ENCODE assay signal across 10 mouse cellular contexts in the genomic region with DNA sequence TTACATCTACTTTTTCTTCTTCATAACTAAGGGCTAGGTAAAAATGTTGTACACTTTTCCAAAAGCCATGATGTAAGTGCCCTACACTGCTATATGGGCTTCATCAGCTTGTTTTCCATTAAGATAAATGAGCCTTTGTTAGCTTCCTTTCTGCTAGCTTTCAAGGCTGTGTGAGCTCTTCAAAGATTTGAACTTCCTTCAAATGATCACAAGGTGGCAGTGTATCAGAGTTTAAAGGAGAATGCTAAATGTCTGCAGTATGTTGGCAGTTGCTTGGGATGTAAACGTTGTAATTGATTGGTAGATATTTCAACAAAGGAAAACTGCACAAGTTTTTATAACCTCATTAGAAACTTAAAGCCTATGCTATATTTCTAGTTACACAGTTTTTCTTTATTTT.
DNase-seq lines count a peak whose midpoint lies in the region; ATAC-seq and TF ChIP-seq lines count a peak whose summit lies in the region.
"Had no signal": no experiment of that assay in that cellular context is flagged by ENCODE, and none has a peak within 500 bp of the region (broad histone marks: within the 10 kb centered on the region; RNA-seq: fewer than 3 reads in every experiment).

No protein-coding gene starts in this region.

- no peaks in the 10 kb centered on the region for H3K36me3 ChIP-seq in liver, adult 2 months (ENCODE audit: control insufficient read depth, insufficient read depth, low read length)
- H3K36me3 ChIP-seq in forebrain, embryonic 13.5 days (ENCODE audit: poor library complexity, severe bottlenecking) = no peaks in the 10 kb centered on the region
- no peaks in the 10 kb centered on the region for H3K36me3 ChIP-seq in midbrain, postnatal 0 days (ENCODE audit: insufficient read depth, low read length)
- H3K36me3 ChIP-seq: limb, embryonic 13.5 days had no signal

- TF ChIP-seq POLR2A in liver, adult 2 months (IDR thresholded peaks at IDR 0.05; ENCODE audit: extremely low read depth, insufficient read depth, low read length) = no peak

- ATAC-seq in forebrain, embryonic 13.5 days = peak; percentile 81
- no peak for ATAC-seq in midbrain, postnatal 0 days (ENCODE audit: low FRiP score)

- intact Hi-C loops in heart, postnatal 25 days (cut with DNase I) = no loop called here

- H3K4me1 ChIP-seq in liver, adult 2 months (ENCODE audit: control insufficient read depth, insufficient read depth, low read length) = no peaks in the 10 kb centered on the region
- H3K4me1 ChIP-seq in forebrain, embryonic 13.5 days = no peaks in the 10 kb centered on the region
- no peaks in the 10 kb centered on the region for H3K4me1 ChIP-seq in midbrain, postnatal 0 days (ENCODE audit: insufficient read depth, low read length)
- H3K4me1 ChIP-seq: limb, embryonic 13.5 days had no signal

- H3K4me3 ChIP-seq in liver, adult 2 months (ENCODE audit: insufficient read depth, low read depth, low read length) = no peak overlapping the region
- H3K4me3 ChIP-seq in forebrain, embryonic 13.5 days = no peak overlapping the region
- no peak overlapping the region for H3K4me3 ChIP-seq in midbrain, postnatal 0 days (ENCODE audit: low read depth, low read length)
- H3K4me3 ChIP-seq: limb, embryonic 13.5 days had no signal

- TF ChIP-seq CTCF in liver, adult 2 months (IDR thresholded peaks at IDR 0.05; ENCODE audit: low read depth, low read length) = peak; percentile 23; the same call in 1 of the 2 replicates
- peak; percentile 73 for TF ChIP-seq CTCF in midbrain, postnatal 0 days (IDR thresholded peaks at IDR 0.05)

- H3K4me2 ChIP-seq in forebrain, embryonic 13.5 days = no peak overlapping the region
- no peak overlapping the region for H3K4me2 ChIP-seq in midbrain, postnatal 0 days (ENCODE audit: low read depth, low read length, poor library complexity, severe bottlenecking)
- H3K4me2 ChIP-seq: limb, embryonic 13.5 days had no signal

- no peak overlapping the region for H3K27ac ChIP-seq in liver, adult 2 months (replicated peaks; ENCODE audit: insufficient read depth, low read depth, low read length)
- H3K27ac ChIP-seq in forebrain, embryonic 13.5 days = no peak overlapping the region
- H3K27ac ChIP-seq in midbrain, postnatal 0 days (ENCODE audit: low read depth, low read length) = no peak overlapping the region
- H3K27ac ChIP-seq: limb, embryonic 13.5 days had no signal

- WGBS in liver, adult 2 months = 6% methylated on average over 1 of the region's 1 CpGs
- 18% methylated on average over 1 of the region's 1 CpGs for WGBS in forebrain, embryonic 13.5 days
- WGBS in midbrain, postnatal 0 days = 6% methylated on average over 1 of the region's 1 CpGs

- peak; percentile 34 for DNase-seq in liver, adult 2 months (ENCODE audit: extremely low read depth, low read depth, low spot score)
- no peak for DNase-seq in liver
- DNase-seq in R1 (ENCODE audit: low read depth, low spot score) = peak; percentile 54
- DNase-seq in midbrain, postnatal 0 days (ENCODE audit: low spot score) = peak; percentile 68
- no peak for DNase-seq in gastrocnemius, adult 18-20 months (ENCODE audit: low spot score)
- DNase-seq in heart, postnatal 25 days (ENCODE audit: low spot score) = no peak
- no peak for DNase-seq in kidney, postnatal 14 days
- DNase-seq: gastrocnemius, postnatal 36 days had no signal

- no peaks in the 10 kb centered on the region for H3K27me3 ChIP-seq in liver, adult 2 months (ENCODE audit: control insufficient read depth, insufficient read depth, low read length)
- H3K27me3 ChIP-seq in forebrain, embryonic 13.5 days = no peaks in the 10 kb centered on the region
- H3K27me3 ChIP-seq in midbrain, postnatal 0 days (ENCODE audit: insufficient read depth, low read length) = no peaks in the 10 kb centered on the region
- H3K27me3 ChIP-seq: limb, embryonic 13.5 days had no signal

- no peaks in the 10 kb centered on the region for H3K79me2 ChIP-seq in liver, adult 2 months (ENCODE audit: control insufficient read depth, insufficient read depth, low read length)

- H3K9ac ChIP-seq in liver, adult 2 months (ENCODE audit: low read depth, low read length) = no peak overlapping the region
- H3K9ac ChIP-seq in forebrain, embryonic 13.5 days = no peak overlapping the region
- no peak overlapping the region for H3K9ac ChIP-seq in midbrain, postnatal 0 days (replicated peaks; ENCODE audit: low read length, poor library complexity, severe bottlenecking)
- H3K9ac ChIP-seq: limb, embryonic 13.5 days had no signal

- H3K9me3 ChIP-seq in forebrain, embryonic 13.5 days (replicated peaks) = no peaks in the 10 kb centered on the region
- no peaks in the 10 kb centered on the region for H3K9me3 ChIP-seq in midbrain, postnatal 0 days (ENCODE audit: low read length)
- H3K9me3 ChIP-seq: limb, embryonic 13.5 days had no signal

Comparison
In these comparisons a context has a peak if more than half of its experiments do, and no peak if none do; other contexts are left out.
1. DNase-seq: peak in liver, adult 2 months (single experiment), R1 (single experiment) and midbrain, postnatal 0 days (single experiment); none in liver (single experiment), gastrocnemius, adult 18-20 months (single experiment), heart, postnatal 25 days (single experiment) and kidney, postnatal 14 days (single experiment).